Mouse (Mus musculus) liver, adult 2 months (tissue): ENCODE data around the gene Mindy4.

Experiments used
- CTCF ChIP-seq: fragments of 200-500 bp; IDR thresholded peaks from 2 replicates; pipeline ENCODE4 v1.5.1; 2011; ENCODE audit warnings: low read depth, low read length, control low read depth
- POLR2A ChIP-seq: fragments of 200-500 bp; IDR thresholded peaks from 2 replicates; pipeline ENCODE4 v1.6.1; 2011; ENCODE audit warnings: low read length, control low read depth; ENCODE audit not compliant: insufficient read depth; ENCODE audit errors: extremely low read depth

GRCm38 (mm10) chr6:55356017-55356703 is 153.0 kb downstream of the Mindy4 start:
- no peak for TF ChIP-seq CTCF
- TF ChIP-seq POLR2A, result no peak
